Mouse (Mus musculus) lung, postnatal 0 days (tissue): ENCODE results near the gene Atg10.
A peak's percentile ranks its signal among the peaks of the same experiment; 100 is the strongest.

Experiments
- CTCF ChIP-seq: IDR thresholded peaks from 2 replicates; pipeline ENCODE4 v1.5.1; 2016; ENCODE audit warnings: antibody characterized with exemption, mild to moderate bottlenecking
- EP300 ChIP-seq: IDR thresholded peaks from 2 replicates; pipeline ENCODE4 v1.6.1; 2016; ENCODE audit warnings: antibody characterized with exemption, mild to moderate bottlenecking, control low read depth

DNA sequence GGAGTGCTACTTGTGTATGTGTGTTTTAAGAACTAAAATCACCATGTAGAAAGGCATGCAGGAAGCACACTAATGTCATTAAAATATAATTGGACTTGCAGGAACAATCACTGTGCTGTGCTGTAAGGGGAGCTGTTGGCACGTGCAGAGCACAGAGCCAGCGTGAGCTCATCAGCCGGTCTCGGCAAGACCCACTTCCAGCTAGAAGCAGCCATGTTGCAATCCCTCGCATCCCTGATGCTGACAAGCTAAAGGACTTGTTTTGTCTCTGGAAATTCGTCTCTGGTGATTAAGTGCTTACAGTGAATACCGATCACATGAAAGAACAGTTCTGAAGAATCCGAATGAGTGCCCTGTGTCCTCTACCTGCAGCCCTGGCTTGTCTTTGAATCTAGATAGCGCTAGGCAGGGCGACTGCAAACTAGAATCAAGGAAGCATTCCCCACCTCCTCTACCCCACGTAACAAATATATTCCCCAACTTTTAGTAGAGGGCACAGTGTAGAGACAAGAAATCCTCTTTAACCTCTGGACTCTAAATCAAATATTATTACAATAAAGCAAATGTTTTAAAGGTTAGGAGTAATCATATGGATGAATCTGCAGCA is 184.5 kb downstream of the Atg10 start:
- peak; percentile 83 for TF ChIP-seq CTCF
- TF ChIP-seq EP300, result no peak
